Mouse (Mus musculus): ENCODE measurements at regions not wholly inside any gene's neighbourhood (a gene's known extent, or its start where the extent isn't known, plus 50 kb on each side); places are given as distances from the start of the nearest gene placed in this dataset.
"Not testable (repeated sequence)": the region's sequence is repeated elsewhere in the genome, so short reads cannot be mapped to it uniquely, and the experiment has no call there.

- no peaks in the 10 kb centered on the region for H3K9me3 ChIP-seq (ENCODE audit: control insufficient read depth, low read length)
- no peaks in the 10 kb centered on the region for H3K27me3 ChIP-seq (replicated peaks; ENCODE audit: control insufficient read depth, insufficient read depth, low read length)
- 15% methylated on average over 1 of the region's 1 CpGs for WGBS
- H3K9ac ChIP-seq (replicated peaks; ENCODE audit: low read depth, low read length) = no peak overlapping the region
- H3K36me3 ChIP-seq (ENCODE audit: control insufficient read depth, insufficient read depth) = no peaks in the 10 kb centered on the region
- ATAC-seq = no peak
- no peak overlapping the region for H3K27ac ChIP-seq (ENCODE audit: low read length)
- H3K4me1 ChIP-seq (replicated peaks; ENCODE audit: control insufficient read depth, insufficient read depth, low read length) = peaks cover 3% of the 10 kb centered on the region; the same call in 1 of the 2 replicates
- no peak overlapping the region for H3K4me2 ChIP-seq (ENCODE audit: low read length)
- H3K4me3 ChIP-seq (replicated peaks; ENCODE audit: low read length) = no peak overlapping the region
These were observed 117.6 kb upstream of the Tacr1 start for GRCm38 (mm10) chr6:82284494-82284893.

- Histone ChIP-seq H3K27me3 (replicated peaks; ENCODE audit: control insufficient read depth, insufficient read depth, low read length) (no peaks in the 10 kb centered on the region), H3K4me2 (ENCODE audit: low read length) (no peak overlapping the region), H3K36me3 (ENCODE audit: control insufficient read depth, insufficient read depth) (no peaks in the 10 kb centered on the region), H3K27ac (ENCODE audit: low read length) (no peak overlapping the region), H3K9ac (replicated peaks; ENCODE audit: low read depth, low read length) (no peak overlapping the region), H3K9me3 (ENCODE audit: control insufficient read depth, low read length) (no peaks in the 10 kb centered on the region), H3K4me1 (replicated peaks; ENCODE audit: control insufficient read depth, insufficient read depth, low read length) (peaks cover 3% of the 10 kb centered on the region; the same call in 1 of the 2 replicates), H3K4me3 (replicated peaks; ENCODE audit: low read length) (no peak overlapping the region)
- 22% methylated on average over 6 of the region's 6 CpGs for WGBS
- ATAC-seq = peak; percentile 50; the same call in 1 of the 2 replicates
These were observed 116.9 kb upstream of the Tacr1 start for GRCm38 (mm10) chr6:82285233-82285632.

GRCm38 (mm10) chr6:82293507-82293906 lies 108.6 kb upstream of the Tacr1 start:
- H3K4me3 ChIP-seq (replicated peaks; ENCODE audit: low read length) = no peak overlapping the region
- no peaks in the 10 kb centered on the region for H3K27me3 ChIP-seq (replicated peaks; ENCODE audit: control insufficient read depth, insufficient read depth, low read length)
- no peak overlapping the region for H3K9ac ChIP-seq (replicated peaks; ENCODE audit: low read depth, low read length)
- H3K4me1 ChIP-seq (replicated peaks; ENCODE audit: control insufficient read depth, insufficient read depth, low read length) = no peaks in the 10 kb centered on the region
- no peaks in the 10 kb centered on the region for H3K9me3 ChIP-seq (ENCODE audit: control insufficient read depth, low read length)
- no peaks in the 10 kb centered on the region for H3K36me3 ChIP-seq (ENCODE audit: control insufficient read depth, insufficient read depth)
- H3K27ac ChIP-seq (ENCODE audit: low read length) = no peak overlapping the region
- 95% methylated on average over 1 of the region's 1 CpGs for WGBS
- no peak for ATAC-seq
- no peak overlapping the region for H3K4me2 ChIP-seq (ENCODE audit: low read length)

- WGBS = 29% methylated on average over 4 of the region's 4 CpGs
- ATAC-seq = 0 out of 2 replicates have a peak, but pooled peaks have one; percentile 20
These were observed 105.3 kb upstream of the Tacr1 start for GRCm38 (mm10) chr6:82296673-82297328.

GRCm38 (mm10) chr6:82302241-82302640 lies 99.9 kb upstream of the Tacr1 start:
- not testable (repeated sequence) for H3K9ac ChIP-seq (replicated peaks; ENCODE audit: low read depth, low read length); H3K4me1 ChIP-seq (replicated peaks; ENCODE audit: control insufficient read depth, insufficient read depth, low read length); H3K27ac ChIP-seq (ENCODE audit: low read length); H3K4me2 ChIP-seq (ENCODE audit: low read length); H3K9me3 ChIP-seq (ENCODE audit: control insufficient read depth, low read length); H3K4me3 ChIP-seq (replicated peaks; ENCODE audit: low read length); H3K27me3 ChIP-seq (replicated peaks; ENCODE audit: control insufficient read depth, insufficient read depth, low read length); ATAC-seq; H3K36me3 ChIP-seq (ENCODE audit: control insufficient read depth, insufficient read depth)
- 45% methylated on average over 5 of the region's 5 CpGs for WGBS

More at GRCm38 (mm10) chr6:82296673-82297328, 105.3 kb upstream of the Tacr1 start:
- Histone ChIP-seq H3K9me3 (ENCODE audit: control insufficient read depth, low read length) (no peaks in the 10 kb centered on the region), H3K4me2 (ENCODE audit: low read length) (no peak overlapping the region), H3K9ac (replicated peaks; ENCODE audit: low read depth, low read length) (no peak overlapping the region), H3K27ac (ENCODE audit: low read length) (no peak overlapping the region), H3K36me3 (ENCODE audit: control insufficient read depth, insufficient read depth) (no peaks in the 10 kb centered on the region), H3K27me3 (replicated peaks; ENCODE audit: control insufficient read depth, insufficient read depth, low read length) (no peaks in the 10 kb centered on the region), H3K4me1 (replicated peaks; ENCODE audit: control insufficient read depth, insufficient read depth, low read length) (no peaks in the 10 kb centered on the region), H3K4me3 (replicated peaks; ENCODE audit: low read length) (no peak overlapping the region)

GRCm38 (mm10) chr6:82313691-82314090 lies 88.4 kb upstream of the Tacr1 start:
- ATAC-seq = no peak
- Histone ChIP-seq H3K4me2 (ENCODE audit: low read length) (no peak overlapping the region), H3K4me1 (replicated peaks; ENCODE audit: control insufficient read depth, insufficient read depth, low read length) (no peaks in the 10 kb centered on the region), H3K36me3 (ENCODE audit: control insufficient read depth, insufficient read depth) (no peaks in the 10 kb centered on the region), H3K27ac (ENCODE audit: low read length) (no peak overlapping the region), H3K9ac (replicated peaks; ENCODE audit: low read depth, low read length) (no peak overlapping the region), H3K9me3 (ENCODE audit: control insufficient read depth, low read length) (no peaks in the 10 kb centered on the region), H3K27me3 (replicated peaks; ENCODE audit: control insufficient read depth, insufficient read depth, low read length) (no peaks in the 10 kb centered on the region), H3K4me3 (replicated peaks; ENCODE audit: low read length) (no peak overlapping the region)

All from forebrain, embryonic 16.5 days (tissue).